Mouse (Mus musculus) neural tube, embryonic 11.5 days (tissue): ENCODE measurements around the gene Nampt. TPM values are rescaled to one million over a fixed set of nuclear protein-coding genes. Genes with fewer than 3 reads are reported as not detected.

Experiments
- ATAC-seq: fragments of 200-750 bp; cut with Nextera tagmentation; 2 replicates; pipeline ENCODE4 v1.8.0; 2017; ENCODE audit warnings: moderate number of reproducible peaks, mild to moderate bottlenecking, moderate TSS enrichment, moderate library complexity; ENCODE audit not compliant: insufficient read depth, low FRiP score, low TSS enrichment
- DNase-seq: peaks from one replicate; pipeline ENCODE4 v3.0.0-alpha.2; 2015; ENCODE audit warnings: low spot score
- H3K27ac ChIP-seq: fragments of 300-500 bp; sonication (generic); 2 replicates; pipeline ENCODE4 v1.5.1; 2014; ENCODE audit warnings: low read depth, mild to moderate bottlenecking, low read length
- H3K27me3 ChIP-seq: fragments of 300-500 bp; sonication (generic); 2 replicates; pipeline ENCODE4 v1.6.1; 2014; ENCODE audit warnings: mild to moderate bottlenecking, low read length, mixed read lengths; ENCODE audit not compliant: control insufficient read depth, insufficient read depth
- H3K36me3 ChIP-seq: fragments of 300-500 bp; sonication (generic); 2 replicates; pipeline ENCODE4 v1.6.1; 2014; ENCODE audit warnings: mild to moderate bottlenecking, low read length, moderate library complexity, mixed read lengths; ENCODE audit not compliant: control insufficient read depth, insufficient read depth
- H3K4me1 ChIP-seq: fragments of 300-500 bp; sonication (generic); 2 replicates; pipeline ENCODE4 v1.6.1; 2014; ENCODE audit warnings: low read length, mixed read lengths; ENCODE audit not compliant: control insufficient read depth, insufficient read depth
- H3K4me2 ChIP-seq: fragments of 300-500 bp; sonication (generic); 2 replicates; pipeline ENCODE4 v1.6.1; 2014; ENCODE audit warnings: low read depth, mild to moderate bottlenecking, moderate library complexity
- H3K4me3 ChIP-seq: fragments of 300-500 bp; sonication (generic); 2 replicates; pipeline ENCODE4 v1.5.1; 2014; ENCODE audit warnings: low read depth, low read length
- H3K9ac ChIP-seq: fragments of 300-500 bp; sonication (generic); 2 replicates; pipeline ENCODE4 v1.6.1; 2014; ENCODE audit warnings: mild to moderate bottlenecking, low read length
- H3K9me3 ChIP-seq: fragments of 300-500 bp; sonication (generic); 2 replicates; pipeline ENCODE4 v1.6.1; 2016; ENCODE audit warnings: low read length; ENCODE audit not compliant: control insufficient read depth
- WGBS: fragments of 180-500 bp; shearing (Covaris S2); extraction: QIAGEN DNeasy Blood & Tissue Kit; methylation state at CpG from one replicate; pipeline ENCODE4 v1.1.7; 2014; 5-methylcytosine and 5-hydroxymethylcytosine counted together
- polyA plus RNA-seq: library from polyadenylated mRNA; unstranded; fragments of >200 nt; fragmentation: Nextera tagmentation; extraction: Ambion mirVana; gene quantifications from 2 replicates; pipeline ENCODE4 v1.2.1, GENCODE M21; 2014

Nampt gene
- polyA plus RNA-seq, 1 experiment from 2014 or later: 38.1 TPM

DNA sequence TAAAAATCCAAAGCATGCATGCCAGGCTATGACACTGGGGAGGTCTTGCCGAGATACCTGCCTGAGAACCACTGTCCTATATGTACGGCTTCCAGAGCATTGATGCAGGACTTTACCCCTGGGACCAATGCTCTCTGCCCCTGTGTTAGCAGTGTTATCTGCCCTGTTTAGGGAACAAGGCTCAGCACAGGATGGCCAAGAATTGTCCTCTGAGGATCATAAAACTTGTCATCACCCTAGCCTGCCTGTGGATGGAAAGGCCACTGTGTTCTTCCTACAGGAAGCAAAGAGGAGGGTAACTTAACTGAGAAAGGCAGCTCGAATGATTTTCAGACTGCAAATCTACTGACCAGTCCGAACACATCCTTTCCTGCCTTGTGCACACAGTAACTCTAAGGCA is 36.1 kb downstream of the Nampt start:
- Histone ChIP-seq H3K4me3 (no peak overlapping the region), H3K4me1 (no peaks in the 10 kb centered on the region), H3K27ac (no peak overlapping the region)

GRCm38 (mm10) chr12:32856707-32857511 is 37.6 kb downstream of the Nampt start:
- 87% methylated on average over 14 of the region's 14 CpGs for WGBS
- Histone ChIP-seq H3K27ac (no peak overlapping the region), H3K4me1 (no peaks in the 10 kb centered on the region), H3K4me3 (no peak overlapping the region), H3K9me3 (no peaks in the 10 kb centered on the region), H3K27me3 (no peaks in the 10 kb centered on the region), H3K4me2 (no peak overlapping the region), H3K9ac (no peak overlapping the region), H3K36me3 (no peaks in the 10 kb centered on the region; the same call in 1 of the 2 replicates)
- ATAC-seq: no peak
- no peak for DNase-seq

More for the DNA sequence above, 36.1 kb downstream of the Nampt start:
- no peaks in the 10 kb centered on the region for H3K9me3 ChIP-seq
- no peaks in the 10 kb centered on the region for H3K27me3 ChIP-seq
- H3K9ac ChIP-seq: no peak overlapping the region
- no peak overlapping the region for H3K4me2 ChIP-seq
- ATAC-seq: no peak
- 86% methylated on average over 4 of the region's 4 CpGs for WGBS
- H3K36me3 ChIP-seq: no peaks in the 10 kb centered on the region; the same call in 1 of the 2 replicates
- no peak for DNase-seq

DNA sequence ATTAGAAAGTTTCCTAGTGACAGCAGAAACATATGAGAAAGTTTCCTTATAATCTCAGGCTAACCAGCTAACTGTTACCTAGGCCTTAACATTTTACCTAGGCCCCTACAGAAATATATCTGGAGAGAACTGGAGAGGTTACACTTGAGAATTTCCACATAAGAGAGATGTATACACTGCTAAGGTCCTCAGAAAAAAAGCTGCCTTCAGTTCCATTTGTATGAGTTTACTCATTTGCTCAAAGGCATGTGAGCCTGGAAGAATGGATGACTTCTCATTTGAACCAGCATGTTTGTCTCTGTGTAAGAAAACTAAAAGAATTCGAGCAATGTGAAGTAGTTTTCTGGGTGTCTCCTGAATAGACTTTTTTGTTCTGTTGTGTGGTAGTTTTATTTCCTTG is 39.1 kb downstream of the Nampt start:
- DNase-seq: no peak
- Histone ChIP-seq H3K4me2 (no peak overlapping the region), H3K27ac (no peak overlapping the region), H3K36me3 (no peaks in the 10 kb centered on the region; the same call in 1 of the 2 replicates), H3K4me1 (no peaks in the 10 kb centered on the region), H3K9me3 (no peaks in the 10 kb centered on the region), H3K9ac (no peak overlapping the region), H3K4me3 (no peak overlapping the region), H3K27me3 (no peaks in the 10 kb centered on the region)
- no peak for ATAC-seq
- WGBS: 69% methylated on average over 1 of the region's 1 CpGs

- H3K4me3 ChIP-seq: no peak overlapping the region
- ATAC-seq: no peak
- H3K27me3 ChIP-seq: no peaks in the 10 kb centered on the region
- H3K9ac ChIP-seq: no peak overlapping the region
- no peak overlapping the region for H3K4me2 ChIP-seq
- no peaks in the 10 kb centered on the region for H3K4me1 ChIP-seq
- H3K36me3 ChIP-seq: no peaks in the 10 kb centered on the region
- no peak for DNase-seq
- no peaks in the 10 kb centered on the region for H3K9me3 ChIP-seq
- WGBS: 89% methylated on average over 5 of the region's 5 CpGs
- H3K27ac ChIP-seq: no peak overlapping the region
Observed at GRCm38 (mm10) chr12:32860820-32861219, 41.5 kb downstream of the Nampt start.

GRCm38 (mm10) chr12:32870815-32871214 is 51.5 kb downstream of the Nampt start:
- H3K9ac ChIP-seq: no peak overlapping the region
- H3K27me3 ChIP-seq: no peaks in the 10 kb centered on the region
- no peaks in the 10 kb centered on the region for H3K9me3 ChIP-seq
- WGBS: 93% methylated on average over 5 of the region's 5 CpGs
- DNase-seq (no peak), ATAC-seq (no peak)
- no peak overlapping the region for H3K27ac ChIP-seq
- no peak overlapping the region for H3K4me2 ChIP-seq
- no peaks in the 10 kb centered on the region for H3K36me3 ChIP-seq
- no peak overlapping the region for H3K4me3 ChIP-seq
- no peaks in the 10 kb centered on the region for H3K4me1 ChIP-seq

GRCm38 (mm10) chr12:32877500-32877899 is 58.2 kb downstream of the Nampt start:
- DNase-seq (no peak), ATAC-seq (no peak)
- Histone ChIP-seq H3K4me2 (no peak overlapping the region), H3K36me3 (no peaks in the 10 kb centered on the region), H3K4me3 (no peak overlapping the region), H3K27ac (no peak overlapping the region), H3K9me3 (no peaks in the 10 kb centered on the region), H3K4me1 (no peaks in the 10 kb centered on the region), H3K9ac (no peak overlapping the region), H3K27me3 (no peaks in the 10 kb centered on the region)
- WGBS: 92% methylated on average over 9 of the region's 9 CpGs

- H3K27ac ChIP-seq: no peak overlapping the region
- WGBS: 76% methylated on average over 11 of the region's 11 CpGs
- H3K36me3 ChIP-seq: no peaks in the 10 kb centered on the region
- no peak overlapping the region for H3K4me2 ChIP-seq
- no peaks in the 10 kb centered on the region for H3K27me3 ChIP-seq
- DNase-seq (no peak), ATAC-seq (no peak)
- H3K9me3 ChIP-seq: no peaks in the 10 kb centered on the region
- H3K4me1 ChIP-seq: no peaks in the 10 kb centered on the region
- no peak overlapping the region for H3K9ac ChIP-seq
- no peak overlapping the region for H3K4me3 ChIP-seq
Observed at GRCm38 (mm10) chr12:32877964-32878571, 58.7 kb downstream of the Nampt start.

DNA sequence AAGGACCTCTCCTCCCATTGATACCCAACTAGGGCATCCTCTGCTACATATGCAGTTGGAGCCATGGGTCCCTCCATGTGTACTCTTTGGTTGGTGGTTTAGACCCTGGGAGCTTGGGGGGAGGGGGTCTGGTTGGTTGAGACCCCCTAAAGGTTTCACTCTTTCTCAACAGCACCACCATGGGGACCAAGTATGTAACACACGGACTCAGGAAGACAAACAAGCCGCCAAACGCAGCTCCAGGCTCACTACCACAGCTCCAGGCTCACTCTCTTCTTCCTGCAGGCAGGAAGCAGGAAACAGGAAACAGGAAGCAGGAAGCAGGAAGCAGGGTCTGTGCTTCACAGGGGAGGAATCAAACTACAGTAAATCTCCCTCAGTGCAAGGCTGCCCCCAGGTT is 60.0 kb downstream of the Nampt start:
- no peak for ATAC-seq
- Histone ChIP-seq H3K27me3 (no peaks in the 10 kb centered on the region), H3K9me3 (no peaks in the 10 kb centered on the region), H3K4me1 (no peaks in the 10 kb centered on the region), H3K9ac (no peak overlapping the region), H3K4me3 (no peak overlapping the region), H3K27ac (no peak overlapping the region), H3K36me3 (no peaks in the 10 kb centered on the region), H3K4me2 (no peak overlapping the region)
- no peak for DNase-seq
- WGBS: 85% methylated on average over 3 of the region's 3 CpGs

GRCm38 (mm10) chr12:32884356-32884755 is 65.0 kb downstream of the Nampt start:
- H3K4me3 ChIP-seq: no peak overlapping the region
- no peak overlapping the region for H3K27ac ChIP-seq
- ATAC-seq (no peak), DNase-seq (no peak)
- WGBS: 77% methylated on average over 9 of the region's 9 CpGs
- H3K4me2 ChIP-seq: no peak overlapping the region
- no peaks in the 10 kb centered on the region for H3K36me3 ChIP-seq
- H3K9ac ChIP-seq: no peak overlapping the region
- H3K27me3 ChIP-seq: no peaks in the 10 kb centered on the region
- no peaks in the 10 kb centered on the region for H3K9me3 ChIP-seq
- no peaks in the 10 kb centered on the region for H3K4me1 ChIP-seq
